Comparison of ENCODE assay signal across 34 mouse cellular contexts in the genomic region with DNA sequence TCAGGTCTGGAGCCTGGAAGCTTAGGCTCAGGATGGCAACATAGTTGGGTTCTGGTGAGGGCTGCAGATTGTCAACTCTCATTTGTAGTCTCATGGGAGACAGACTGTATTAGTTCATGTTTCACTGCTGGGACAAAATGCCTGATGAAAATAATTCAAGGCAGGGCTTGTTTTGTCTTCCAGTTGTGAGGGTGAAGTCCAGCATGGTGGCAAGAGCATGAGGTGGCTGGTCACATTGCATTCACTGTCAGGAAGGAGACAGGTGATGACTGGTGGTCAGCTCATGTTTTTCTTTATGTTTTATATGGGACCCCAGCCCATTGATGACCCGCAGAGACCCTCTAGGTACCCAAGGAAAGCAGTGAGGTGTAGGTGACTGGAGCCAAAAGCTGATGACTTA. TPM values are rescaled to one million over a fixed set of nuclear protein-coding genes. Genes with fewer than 3 reads are reported as not detected.
"Had no signal": no experiment of that assay in that cellular context is flagged by ENCODE, and none has a peak within 500 bp of the region (broad histone marks: within the 10 kb centered on the region; RNA-seq: fewer than 3 reads in every experiment).

No protein-coding gene starts in this region.

- H3K4me2 ChIP-seq: embryonic facial prominence, embryonic 12.5 days; embryonic facial prominence, embryonic 13.5 days; embryonic facial prominence, embryonic 15.5 days; forebrain, embryonic 12.5 days; forebrain, embryonic 13.5 days; forebrain, embryonic 15.5 days had no signal

- H3K4me3 ChIP-seq: embryonic facial prominence, embryonic 12.5 days; embryonic facial prominence, embryonic 13.5 days; embryonic facial prominence, embryonic 15.5 days; erythroblast, embryonic 14.5 days; forebrain, embryonic 10.5 days; forebrain, embryonic 12.5 days; forebrain, embryonic 13.5 days; forebrain, embryonic 15.5 days; gastrocnemius, adult 2 months had no signal

- H3K27ac ChIP-seq: embryonic facial prominence, embryonic 12.5 days; embryonic facial prominence, embryonic 13.5 days; embryonic facial prominence, embryonic 15.5 days; forebrain, embryonic 10.5 days; forebrain, embryonic 12.5 days; forebrain, embryonic 13.5 days; forebrain, embryonic 15.5 days; gastrocnemius, adult 2 months had no signal

- H3K9me3 ChIP-seq: embryonic facial prominence, embryonic 12.5 days; embryonic facial prominence, embryonic 13.5 days; embryonic facial prominence, embryonic 15.5 days; forebrain, embryonic 10.5 days; forebrain, embryonic 12.5 days; forebrain, embryonic 13.5 days; forebrain, embryonic 15.5 days had no signal

- H3K9ac ChIP-seq: embryonic facial prominence, embryonic 12.5 days; embryonic facial prominence, embryonic 13.5 days; embryonic facial prominence, embryonic 15.5 days; forebrain, embryonic 12.5 days; forebrain, embryonic 13.5 days; forebrain, embryonic 15.5 days; forebrain, postnatal 0 days had no signal

- H3K27me3 ChIP-seq: embryonic facial prominence, embryonic 12.5 days; embryonic facial prominence, embryonic 13.5 days; embryonic facial prominence, embryonic 15.5 days; forebrain, embryonic 12.5 days; forebrain, embryonic 13.5 days; forebrain, embryonic 15.5 days had no signal

- H3K4me1 ChIP-seq: forebrain, embryonic 15.5 days had no signal

- H3K36me3 ChIP-seq: forebrain, embryonic 15.5 days had no signal

- DNase-seq: cerebellum, adult 2 months; cerebellum, adult 8-10 months; cerebellum, adult 9-10 months; cerebellum, adult 9-11 months; cerebellum, postnatal 10 days; cerebellum, postnatal 14 days; cerebellum, postnatal 25 days; cerebellum, postnatal 36 days; embryo, embryonic 11 days; forebrain, postnatal 0 days; gastrocnemius, adult 2 months; gastrocnemius, postnatal 10 days; gastrocnemius, postnatal 14 days; gastrocnemius, postnatal 25 days; gastrocnemius, postnatal 36 days; heart, adult 18-20 months had no signal

- ATAC-seq: forebrain, embryonic 13.5 days; forebrain, embryonic 14.5 days; forebrain, embryonic 15.5 days; forebrain, embryonic 16.5 days; forebrain, postnatal 0 days had no signal

RNA-seq across cellular contexts. Expression of a gene that starts 25.2 kb away (rescaled TPM):
- total RNA-seq: common myeloid progenitor, adult 5-6 weeks; granulocyte monocyte progenitor cell, adult 5-6 weeks had no signal
- polyA plus RNA-seq: erythroblast, embryonic 14.5 days had no signal

RNA-seq across cellular contexts. Expression of a gene that starts 45.7 kb away (rescaled TPM):
- total RNA-seq: common myeloid progenitor, adult 5-6 weeks; gastrocnemius, adult 18-20 months; gastrocnemius, adult 2 months; gastrocnemius, adult 8-10 months; gastrocnemius, postnatal 10 days; gastrocnemius, postnatal 14 days; gastrocnemius, postnatal 25 days; gastrocnemius, postnatal 36 days; gastrocnemius, postnatal 4 days; granulocyte monocyte progenitor cell, adult 5-6 weeks; heart, adult 18-20 months; heart, adult 8-10 months had no signal
- polyA plus RNA-seq: embryonic facial prominence, embryonic 11.5 days; erythroblast, embryonic 14.5 days; forebrain, embryonic 10.5 days; forebrain, embryonic 11.5 days; forebrain, embryonic 12.5 days; forebrain, embryonic 14.5 days; forebrain, embryonic 15.5 days had no signal
